8 mouse cellular contexts compared by ENCODE assay signal in the genomic region with DNA sequence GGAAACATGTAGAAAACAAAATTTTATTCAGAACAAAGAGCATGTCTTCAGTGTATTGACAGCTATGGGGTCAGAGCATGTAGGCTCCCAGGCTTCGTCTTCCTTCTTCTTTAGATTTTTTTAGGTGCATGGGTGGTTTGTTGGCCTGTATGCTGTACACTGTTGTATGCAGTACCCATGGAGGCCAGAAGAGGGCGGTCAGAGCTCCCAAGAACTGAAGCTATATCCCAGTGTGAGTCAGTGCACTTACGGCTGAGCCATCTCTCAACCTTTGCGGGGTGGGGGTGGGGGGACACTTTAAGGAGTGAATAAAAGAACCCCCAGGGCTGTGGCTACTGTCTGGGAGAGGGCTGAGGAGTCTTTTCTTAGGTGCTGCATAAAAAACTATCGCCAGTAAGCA. TPM values are rescaled to one million over a fixed set of nuclear protein-coding genes. Genes with fewer than 3 reads are reported as not detected.
DNase-seq lines count a peak whose midpoint lies in the region; ATAC-seq and TF ChIP-seq lines count a peak whose summit lies in the region.

No protein-coding gene starts in this region.

- 0 out of 2 replicates have a peak, but pooled peaks cover 4% of the 10 kb centered on the region for H3K27me3 ChIP-seq in heart, postnatal 0 days (ENCODE audit: control insufficient read depth, insufficient read depth, low read length)
- no peaks in the 10 kb centered on the region for H3K27me3 ChIP-seq in midbrain, embryonic 14.5 days (ENCODE audit: control insufficient read depth, insufficient read depth, low read length)
- H3K27me3 ChIP-seq in spleen, adult 2 months (ENCODE audit: control insufficient read depth, insufficient read depth, low read length), result no peaks in the 10 kb centered on the region

- no peak for ATAC-seq in heart, postnatal 0 days (ENCODE audit: insufficient read depth, low read depth)
- 0 out of 2 replicates have a peak, but pooled peaks have one; percentile 26 for ATAC-seq in midbrain, embryonic 14.5 days (ENCODE audit: low FRiP score, low TSS enrichment)

- 36% methylated on average over 5 of the region's 5 CpGs for WGBS in heart, postnatal 0 days
- WGBS in midbrain, embryonic 14.5 days, result 29% methylated on average over 5 of the region's 5 CpGs
- 31% methylated on average over 5 of the region's 5 CpGs for WGBS in spleen, adult 2 months

- TF ChIP-seq CTCF in heart, postnatal 0 days (IDR thresholded peaks at IDR 0.05; ENCODE audit: low read depth), result peak; percentile 70
- TF ChIP-seq CTCF in spleen, adult 2 months (IDR thresholded peaks at IDR 0.05; ENCODE audit: extremely low read depth, insufficient read depth, insufficient read length, insufficient replicate concordance), result peak; percentile 53; the same call in 1 of the 2 replicates

- intact Hi-C loops in heart, postnatal 25 days (cut with DNase I), result loop anchor here (2.0 kb wide), 1 partner anchor 44 kb away; no protein-coding TSS in a partner anchor
- intact Hi-C loops in heart, postnatal 14 days (cut with DNase I), result loop anchor here (2.0 kb wide), 1 partner anchor 44 kb away; no protein-coding TSS in a partner anchor

- H3K27ac ChIP-seq in heart, postnatal 0 days (ENCODE audit: low read depth), result no peak overlapping the region
- no peak overlapping the region for H3K27ac ChIP-seq in midbrain, embryonic 14.5 days (replicated peaks; ENCODE audit: low read depth, low read length)
- H3K27ac ChIP-seq in spleen, adult 2 months (ENCODE audit: insufficient read depth, low read length), result no peak overlapping the region

- no peaks in the 10 kb centered on the region for H3K4me1 ChIP-seq in heart, postnatal 0 days (ENCODE audit: control insufficient read depth, insufficient read depth)
- H3K4me1 ChIP-seq in midbrain, embryonic 14.5 days (ENCODE audit: control insufficient read depth, insufficient read depth, low read length), result peaks cover 12% of the 10 kb centered on the region
- H3K4me1 ChIP-seq in spleen, adult 2 months (ENCODE audit: control insufficient read depth, insufficient read depth, insufficient read length), result no peaks in the 10 kb centered on the region

- H3K9me3 ChIP-seq in heart, postnatal 0 days (replicated peaks; ENCODE audit: control insufficient read depth, low read length), result no peaks in the 10 kb centered on the region
- no peaks in the 10 kb centered on the region for H3K9me3 ChIP-seq in midbrain, embryonic 14.5 days (ENCODE audit: control insufficient read depth, low read length)

- no peaks in the 10 kb centered on the region for H3K36me3 ChIP-seq in heart, postnatal 0 days (replicated peaks; ENCODE audit: control insufficient read depth, insufficient read depth, low read length)
- no peaks in the 10 kb centered on the region for H3K36me3 ChIP-seq in midbrain, embryonic 14.5 days (ENCODE audit: control insufficient read depth, insufficient read depth, low read length)
- H3K36me3 ChIP-seq in spleen, adult 2 months (ENCODE audit: control insufficient read depth, insufficient read depth, low read length), result no peaks in the 10 kb centered on the region

- no peak for TF ChIP-seq EP300 in heart, postnatal 0 days (IDR thresholded peaks at IDR 0.05; ENCODE audit: low read depth)

- peak; percentile 13 for DNase-seq in heart, postnatal 0 days (ENCODE audit: low spot score)
- DNase-seq in heart, postnatal 25 days (ENCODE audit: low spot score), result no peak
- DNase-seq in ZHBTc4 (ENCODE audit: low read depth, low spot score), result peak; percentile 83
- peak; percentile 64 for DNase-seq in embryo, embryonic 11 days
- DNase-seq in heart, postnatal 14 days, result peak; percentile 56 to 76
- DNase-seq in layer of hippocampus, postnatal 25 days (ENCODE audit: extremely low spot score in 1 of 2, low spot score in 1 of 2), result peak; percentile 62 to 89
- peak; percentile 79 for DNase-seq in midbrain, embryonic 14.5 days
- DNase-seq in spleen, adult 2 months (ENCODE audit: low read depth in 1 of 2, low spot score in 2 of 2), result peak; percentile 26 to 55

- H3K4me3 ChIP-seq in heart, postnatal 0 days (ENCODE audit: low read depth, low read length), result no peak overlapping the region
- H3K4me3 ChIP-seq in midbrain, embryonic 14.5 days (replicated peaks; ENCODE audit: low read depth, low read length), result no peak overlapping the region
- no peak overlapping the region for H3K4me3 ChIP-seq in spleen, adult 2 months (ENCODE audit: extremely low read depth, insufficient read depth, insufficient read length)

- no peak overlapping the region for H3K4me2 ChIP-seq in heart, postnatal 0 days (ENCODE audit: low read depth, low read length)
- H3K4me2 ChIP-seq in midbrain, embryonic 14.5 days (ENCODE audit: low read length), result no peak overlapping the region

- no peak for TF ChIP-seq POLR2A in spleen, adult 2 months (IDR thresholded peaks at IDR 0.05; ENCODE audit: low read depth, low read length)

- no peak overlapping the region for H3K9ac ChIP-seq in heart, postnatal 0 days (replicated peaks; ENCODE audit: low read depth, low read length)
- no peak overlapping the region for H3K9ac ChIP-seq in midbrain, embryonic 14.5 days (replicated peaks; ENCODE audit: low read length)

RNA-seq across cellular contexts. Expression of a gene that starts 30.2 kb away (rescaled TPM):
- 17.6 and 18.3 TPM in 2 replicates for total RNA-seq in heart, postnatal 0 days (2014; rRNA removed; ENCODE audit: low replicate concordance)
- 14.6 and 14.7 TPM in 2 replicates for polyA plus RNA-seq in heart, postnatal 0 days (2015; fragmentation: Nextera tagmentation; extraction: Ambion mirVana)
- 100 to 1,000 TPM in 1 of 2 experiments, 10 to 100 TPM in 1; 79.0 to 107 TPM for total RNA-seq in heart, postnatal 25 days (2021)
- total RNA-seq in heart, postnatal 14 days (2021), result 10 to 100 TPM; 51.6 to 52.8 TPM
- 100 to 1,000 TPM; 191 to 192 TPM for total RNA-seq in layer of hippocampus, postnatal 25 days (2021)
- polyA plus RNA-seq in midbrain, embryonic 14.5 days (2014; fragmentation: Nextera tagmentation; extraction: Ambion mirVana), result 4.6 and 5.2 TPM in 2 replicates
- 7.2 TPM in 2 replicates for polyA plus RNA-seq in spleen, adult 2 months (2012; rRNA removed)
